Mouse (Mus musculus) MEL (cell line): ENCODE measurements around the gene Frg2f1.

Experiments
- CTCF ChIP-seq, 3 experiments: IDR thresholded peaks in 2 of 3; conservative IDR thresholded peaks in 1 of 3; 2 replicates each; pipeline ENCODE4 v1.5.1; 2011 to 2012; ENCODE audit warnings: low read length in 3 of 3, low read depth in 2 of 3, mild to moderate bottlenecking in 2 of 3, improper control_type of control experiment in 1 of 3, inconsistent platforms in 1 of 3, mixed read lengths in 1 of 3, moderate library complexity in 1 of 3; ENCODE audit not compliant: control insufficient read depth in 1 of 3, insufficient read depth in 1 of 3, poor library complexity in 1 of 3, severe bottlenecking in 1 of 3
- E2F4 ChIP-seq: IDR thresholded peaks from 2 replicates; pipeline ENCODE4 v1.6.1; 2011; ENCODE audit warnings: low read depth, low read length, improper control_type of control experiment, borderline replicate concordance
- EP300 ChIP-seq, 2 experiments: IDR thresholded peaks; 2 replicates each; pipeline ENCODE4 v1.6.1; 2011; ENCODE audit warnings: improper control_type of control experiment in 2 of 2, low read length in 2 of 2, low read depth in 1 of 2, mild to moderate bottlenecking in 1 of 2
- JUND ChIP-seq: IDR thresholded peaks from 2 replicates; pipeline ENCODE4 v1.6.1; 2011; ENCODE audit warnings: low read depth, mild to moderate bottlenecking, improper control_type of control experiment, low read length
- MXI1 ChIP-seq: IDR thresholded peaks from 2 replicates; pipeline ENCODE4 v1.6.1; 2011; ENCODE audit warnings: mild to moderate bottlenecking, low read depth, low read length, improper control_type of control experiment
- MYB ChIP-seq: IDR thresholded peaks from 2 replicates; pipeline ENCODE4 v1.6.1; 2011; ENCODE audit warnings: mild to moderate bottlenecking, low read depth, low read length, improper control_type of control experiment
- NRF1 ChIP-seq: IDR thresholded peaks from 2 replicates; pipeline ENCODE4 v1.6.1; 2014; ENCODE audit warnings: low read depth, mild to moderate bottlenecking, inconsistent platforms, low read length, improper control_type of control experiment, moderate library complexity; ENCODE audit not compliant: poor library complexity, insufficient read depth, severe bottlenecking
- POLR2AphosphoS2 ChIP-seq: IDR thresholded peaks from 2 replicates; pipeline ENCODE4 v1.6.1; 2011; ENCODE audit warnings: low read length, improper control_type of control experiment
- TCF12 ChIP-seq: IDR thresholded peaks from 2 replicates; pipeline ENCODE4 v1.6.1; 2014; ENCODE audit warnings: low read depth, mild to moderate bottlenecking, inconsistent platforms, low read length, improper control_type of control experiment, moderate library complexity
- USF1 ChIP-seq: IDR thresholded peaks from 2 replicates; pipeline ENCODE4 v1.6.1; 2014; ENCODE audit warnings: low read depth, mild to moderate bottlenecking, inconsistent platforms, low read length, improper control_type of control experiment, moderate library complexity
- ZNF384 ChIP-seq: IDR thresholded peaks from 2 replicates; pipeline ENCODE4 v1.6.1; 2012; ENCODE audit warnings: low read depth, mild to moderate bottlenecking, inconsistent platforms, low read length, improper control_type of control experiment

DNA sequence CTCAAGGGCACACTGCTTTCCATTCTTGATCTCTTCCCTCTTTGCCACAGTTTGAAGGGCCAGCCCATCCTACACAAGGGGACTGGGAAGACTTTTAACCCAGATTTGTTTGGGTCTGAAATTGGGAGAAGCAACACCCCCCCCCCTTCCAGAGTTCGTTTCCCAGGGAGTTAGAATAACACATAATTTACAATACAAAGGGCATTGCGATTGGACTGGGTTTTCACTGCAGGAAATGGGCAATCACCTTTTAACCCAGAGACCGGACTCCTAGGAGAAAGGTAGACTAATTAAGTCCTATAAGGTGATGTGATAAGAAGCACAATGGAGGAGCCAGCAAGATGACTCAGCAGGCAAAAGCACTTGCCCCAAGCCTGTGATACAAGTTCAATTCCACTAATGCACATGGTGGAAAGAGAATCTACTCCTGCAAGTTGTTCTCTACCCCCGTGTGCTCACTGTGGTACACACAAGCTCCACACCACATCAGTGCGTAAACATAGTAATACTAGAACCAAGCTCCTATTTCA, 40.9 kb downstream of the Frg2f1 start:
- TF ChIP-seq TCF12 (no peak), ZNF384 (no peak), POLR2AphosphoS2 (no peak), MYB (no peak), CTCF (IDR thresholded peaks at IDR 0.05 in 2 of 3, conservative IDR thresholded peaks at IDR 0.05 in 1 of 3; ENCODE audit: control insufficient read depth in 1 of 3, insufficient read depth in 1 of 3, low read depth in 2 of 3, low read length in 3 of 3, poor library complexity in 1 of 3, severe bottlenecking in 1 of 3) (no peak), MXI1 (no peak), JUND (no peak), USF1 (no peak), EP300 (IDR thresholded peaks at IDR 0.05; ENCODE audit: low read depth in 1 of 2, low read length in 2 of 2) (no peak), E2F4 (no peak), NRF1 (no peak)
